Comparison of ENCODE assay signal across 24 mouse cellular contexts in the genomic region with DNA sequence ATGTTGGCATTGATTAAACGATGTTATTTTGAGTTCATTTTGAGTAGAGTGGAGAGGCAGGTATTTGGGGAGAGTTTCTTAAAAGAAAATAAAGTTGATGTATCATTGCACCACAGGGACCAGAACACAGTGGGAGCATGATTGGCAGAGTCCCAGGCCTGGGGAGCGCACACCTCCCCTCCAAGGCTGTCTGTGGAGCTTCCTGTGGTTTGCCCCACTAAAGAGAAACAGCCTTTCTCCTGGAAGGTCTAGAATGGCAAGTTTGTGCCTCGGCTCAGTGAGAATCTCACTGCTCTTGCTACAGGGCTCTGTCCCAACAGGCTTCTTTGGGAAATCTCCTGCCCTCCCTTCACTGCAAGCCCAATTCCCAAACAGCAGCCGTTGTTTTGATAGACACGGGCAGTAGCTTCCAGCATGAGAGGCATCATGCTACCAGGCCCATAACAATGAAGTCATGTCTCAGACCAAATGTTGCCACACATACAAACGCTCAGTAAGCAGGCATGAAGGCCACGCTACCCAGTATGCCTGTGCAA.
A peak's percentile ranks its signal among the peaks of the same experiment; 100 is the strongest.
DNase-seq lines count a peak whose midpoint lies in the region; ATAC-seq and TF ChIP-seq lines count a peak whose summit lies in the region.
"Had no signal": no experiment of that assay in that cellular context is flagged by ENCODE, and none has a peak within 500 bp of the region (broad histone marks: within the 10 kb centered on the region; RNA-seq: fewer than 3 reads in every experiment).

No protein-coding gene starts in this region.

- no peak for ATAC-seq in embryonic facial prominence, embryonic 12.5 days (ENCODE audit: insufficient number of reproducible peaks, insufficient read depth, low FRiP score, low TSS enrichment)
- no peak for ATAC-seq in forebrain, embryonic 13.5 days
- ATAC-seq: forebrain, embryonic 15.5 days; intestine, embryonic 15.5 days had no signal

- H3K4me2 ChIP-seq in embryonic facial prominence, embryonic 12.5 days (replicated peaks), result no peak overlapping the region
- no peak overlapping the region for H3K4me2 ChIP-seq in forebrain, embryonic 13.5 days
- H3K4me2 ChIP-seq: forebrain, embryonic 15.5 days; heart, embryonic 12.5 days; hindbrain, embryonic 15.5 days; intestine, embryonic 15.5 days; limb, embryonic 12.5 days; lung, embryonic 15.5 days; neural tube, embryonic 13.5 days had no signal

- H3K9me3 ChIP-seq in embryonic facial prominence, embryonic 12.5 days, result no peaks in the 10 kb centered on the region
- H3K9me3 ChIP-seq in embryonic facial prominence, embryonic 10.5 days, result no peaks in the 10 kb centered on the region
- H3K9me3 ChIP-seq in forebrain, embryonic 13.5 days (replicated peaks), result no peaks in the 10 kb centered on the region
- H3K9me3 ChIP-seq: forebrain, embryonic 15.5 days; heart, embryonic 12.5 days; hindbrain, embryonic 15.5 days; intestine, embryonic 15.5 days; lung, embryonic 15.5 days; midbrain, embryonic 10.5 days had no signal

- peak overlapping the region; percentile 54; the same call in 1 of the 2 replicates for H3K27ac ChIP-seq in embryonic facial prominence, embryonic 12.5 days
- no peak overlapping the region for H3K27ac ChIP-seq in embryonic facial prominence, embryonic 10.5 days (replicated peaks)
- H3K27ac ChIP-seq in embryonic fibroblast, embryonic 13.5 days (ENCODE audit: insufficient read depth, low read length), result peak overlapping the region; percentile 36
- H3K27ac ChIP-seq in forebrain, embryonic 13.5 days, result no peak overlapping the region
- H3K27ac ChIP-seq: forebrain, embryonic 15.5 days; hindbrain, embryonic 15.5 days; intestine, embryonic 15.5 days; limb, embryonic 12.5 days; liver, embryonic 14.5 days; lung, embryonic 15.5 days; midbrain, embryonic 10.5 days; neural tube, embryonic 13.5 days had no signal

- H3K4me1 ChIP-seq in embryonic facial prominence, embryonic 12.5 days, result peaks cover 8% of the 10 kb centered on the region
- H3K4me1 ChIP-seq in embryonic facial prominence, embryonic 10.5 days, result no peaks in the 10 kb centered on the region
- H3K4me1 ChIP-seq in embryonic fibroblast, embryonic 13.5 days (ENCODE audit: control insufficient read depth, insufficient read depth, low read length), result peaks cover 10% of the 10 kb centered on the region
- H3K4me1 ChIP-seq in forebrain, embryonic 13.5 days, result no peaks in the 10 kb centered on the region
- H3K4me1 ChIP-seq: forebrain, embryonic 15.5 days; hindbrain, embryonic 15.5 days; intestine, embryonic 15.5 days; lung, embryonic 15.5 days; midbrain, embryonic 10.5 days; neural tube, embryonic 13.5 days had no signal

- no peaks in the 10 kb centered on the region for H3K36me3 ChIP-seq in embryonic facial prominence, embryonic 12.5 days
- H3K36me3 ChIP-seq in embryonic facial prominence, embryonic 10.5 days (replicated peaks), result peaks cover 2% of the 10 kb centered on the region; the same call in 1 of the 2 replicates
- peaks cover 4% of the 10 kb centered on the region; the same call in 1 of the 2 replicates for H3K36me3 ChIP-seq in forebrain, embryonic 13.5 days (ENCODE audit: poor library complexity, severe bottlenecking)
- H3K36me3 ChIP-seq: forebrain, embryonic 15.5 days; heart, embryonic 12.5 days; hindbrain, embryonic 15.5 days; intestine, embryonic 15.5 days; lung, embryonic 15.5 days had no signal

- no peak for TF ChIP-seq POLR2A in embryonic fibroblast, embryonic 13.5 days (IDR thresholded peaks at IDR 0.05; ENCODE audit: low read depth, low read length)

- H3K4me3 ChIP-seq in embryonic facial prominence, embryonic 12.5 days, result no peak overlapping the region
- no peak overlapping the region for H3K4me3 ChIP-seq in embryonic facial prominence, embryonic 10.5 days
- no peak overlapping the region for H3K4me3 ChIP-seq in embryonic fibroblast, embryonic 13.5 days (ENCODE audit: insufficient read depth, low read length)
- H3K4me3 ChIP-seq in forebrain, embryonic 13.5 days, result no peak overlapping the region
- H3K4me3 ChIP-seq: erythroblast, embryonic 14.5 days; forebrain, embryonic 15.5 days; heart, embryonic 12.5 days; hindbrain, embryonic 15.5 days; intestine, embryonic 15.5 days; limb, embryonic 12.5 days; lung, embryonic 15.5 days; midbrain, embryonic 10.5 days; neural tube, embryonic 13.5 days had no signal

- TF ChIP-seq CTCF in embryonic fibroblast, embryonic 13.5 days (IDR thresholded peaks at IDR 0.05; ENCODE audit: borderline replicate concordance, insufficient read depth, low read length), result no peak

- 61% methylated on average over 7 of the region's 7 CpGs for WGBS in embryonic facial prominence, embryonic 12.5 days
- WGBS in embryonic facial prominence, embryonic 10.5 days, result 83% methylated on average over 7 of the region's 7 CpGs
- 88% methylated on average over 7 of the region's 7 CpGs for WGBS in forebrain, embryonic 13.5 days

- DNase-seq in embryonic facial prominence, embryonic 10.5 days (ENCODE audit: low spot score), result no peak
- peak; percentile 9 for DNase-seq in thymus, postnatal 25 days
- no peak for DNase-seq in thymus, postnatal 10 days (ENCODE audit: low spot score in 2 of 2)
- DNase-seq in c-Kit-positive CD71-positive TER-119-positive erythroid progenitor cells, embryonic 14.5 days (ENCODE audit: low spot score), result no peak
- DNase-seq: adrenal gland, adult 8-10 months; cerebellum, adult 11 months; cerebellum, postnatal 10 days; heart, postnatal 14 days; lung, postnatal 4 days; right cerebral cortex, adult 18-20 months had no signal

- H3K9ac ChIP-seq in embryonic facial prominence, embryonic 12.5 days, result no peak overlapping the region
- no peak overlapping the region for H3K9ac ChIP-seq in forebrain, embryonic 13.5 days
- H3K9ac ChIP-seq: forebrain, embryonic 15.5 days; heart, embryonic 12.5 days; hindbrain, embryonic 15.5 days; intestine, embryonic 15.5 days; limb, embryonic 12.5 days; liver, embryonic 14.5 days; lung, embryonic 15.5 days; neural tube, embryonic 13.5 days had no signal

- H3K27me3 ChIP-seq in embryonic facial prominence, embryonic 12.5 days, result no peaks in the 10 kb centered on the region
- H3K27me3 ChIP-seq in embryonic facial prominence, embryonic 10.5 days (replicated peaks; ENCODE audit: low read depth, poor library complexity, severe bottlenecking), result no peaks in the 10 kb centered on the region
- no peaks in the 10 kb centered on the region for H3K27me3 ChIP-seq in forebrain, embryonic 13.5 days
- H3K27me3 ChIP-seq: CH12.LX; forebrain, embryonic 15.5 days; heart, embryonic 12.5 days; hindbrain, embryonic 15.5 days; intestine, embryonic 15.5 days; limb, embryonic 12.5 days; lung, embryonic 15.5 days; neural tube, embryonic 13.5 days had no signal

Comparison
In these comparisons a context has a peak if more than half of its experiments do, and no peak if none do; other contexts are left out.
1. H3K27ac ChIP-seq: peak in embryonic facial prominence, embryonic 12.5 days (single experiment) and embryonic fibroblast, embryonic 13.5 days (single experiment); none in embryonic facial prominence, embryonic 10.5 days (single experiment) and forebrain, embryonic 13.5 days (single experiment).